Mouse (Mus musculus) ES-E14 (cell line): ENCODE results near the gene Lonrf2. TPM values are rescaled to one million over a fixed set of nuclear protein-coding genes. Genes with fewer than 3 reads are reported as not detected.

Source experiments
- DNase-seq: peaks from one replicate; pipeline ENCODE4 v3.0.0-alpha.2; 2013; ENCODE audit warnings: low read depth, low spot score
- H3K27ac ChIP-seq: 2 replicates; pipeline ENCODE4 v1.5.1; 2012; ENCODE audit warnings: low read depth, mild to moderate bottlenecking, low read length, moderate library complexity, mixed read lengths; ENCODE audit not compliant: poor library complexity, insufficient read depth, severe bottlenecking
- H3K36me3 ChIP-seq: 2 replicates; pipeline ENCODE4 v1.6.1; 2012; ENCODE audit warnings: mild to moderate bottlenecking, low read length, moderate library complexity, mixed read lengths; ENCODE audit not compliant: control insufficient read depth, poor library complexity, insufficient read depth, severe bottlenecking
- H3K4me1 ChIP-seq, 2 experiments: fragments of 150-350 bp in 1 of 2; sonication (generic) in 1 of 2; 2 replicates each; pipeline ENCODE4 v1.6.1; 2012; ENCODE audit warnings: low read length in 2 of 2, mild to moderate bottlenecking in 1 of 2, mixed read lengths in 1 of 2; ENCODE audit not compliant: control insufficient read depth in 2 of 2, insufficient read depth in 2 of 2, poor library complexity in 1 of 2
- H3K4me3 ChIP-seq, 2 experiments: fragments of 150-350 bp in 1 of 2; sonication (generic) in 1 of 2; 2 replicates each; pipeline ENCODE4 v1.5.1; 2012; ENCODE audit warnings: low read length in 2 of 2, low read depth in 1 of 2, mild to moderate bottlenecking in 1 of 2, mixed read lengths in 1 of 2; ENCODE audit not compliant: insufficient read depth in 1 of 2, poor library complexity in 1 of 2, severe bottlenecking in 1 of 2
- H3K9ac ChIP-seq: 2 replicates; pipeline ENCODE4 v1.6.1; 2012; ENCODE audit warnings: low read depth, mild to moderate bottlenecking, low read length, mixed read lengths; ENCODE audit not compliant: poor library complexity, insufficient read depth, severe bottlenecking
- H3K9me3 ChIP-seq: fragments of 150-350 bp; sonication (generic); 2 replicates; pipeline ENCODE4 v1.6.1; 2012; ENCODE audit warnings: low read depth, mild to moderate bottlenecking, low read length; ENCODE audit not compliant: control insufficient read depth, insufficient read depth
- CHD2 ChIP-seq: IDR thresholded peaks from 2 replicates; pipeline ENCODE4 v1.6.1; 2014; ENCODE audit warnings: mild to moderate bottlenecking, low read depth, low read length, inconsistent platforms
- HCFC1 ChIP-seq: IDR thresholded peaks from 2 replicates; pipeline ENCODE4 v1.6.1; 2012; ENCODE audit warnings: low read length, inconsistent platforms, borderline replicate concordance; ENCODE audit not compliant: insufficient read depth
- MAFK ChIP-seq: IDR thresholded peaks from 2 replicates; pipeline ENCODE4 v1.6.1; 2014; ENCODE audit warnings: mild to moderate bottlenecking, low read depth, low read length, inconsistent platforms; ENCODE audit not compliant: insufficient read depth
- ZC3H11A ChIP-seq: IDR thresholded peaks from 2 replicates; pipeline ENCODE4 v1.6.1; 2012; ENCODE audit warnings: low read depth, mild to moderate bottlenecking, inconsistent platforms, low read length, borderline replicate concordance
- ZNF384 ChIP-seq: IDR thresholded peaks from 2 replicates; pipeline ENCODE4 v1.6.1; 2012; ENCODE audit warnings: low read depth, low read length, inconsistent platforms
- in situ Hi-C, 2 experiments: fragments of 600-800 bp; cut with MboI; formaldehyde crosslinking; loops; one replicate each; pipeline ENCODE4 v1.15.1; 2025; ENCODE audit warnings: low sequenced_read_pairs in 2 of 2, inconsistent platforms in 1 of 2; ENCODE audit not compliant: unreplicated experiment in 2 of 2
- total RNA-seq: library from RNA; depleted of rRNA; stranded (reverse); fragments of 300-350 nt; gene quantifications from 2 replicates; pipeline ENCODE4 v1.2.3, GENCODE M21; 2012

Gene Lonrf2
- total RNA-seq, 1 experiment = 1.5 TPM

- no peak overlapping the region for H3K27ac ChIP-seq
- no peaks in the 10 kb centered on the region for H3K9me3 ChIP-seq
- in situ Hi-C loops = loop anchor here in 1 of 2 experiments (10.0 kb wide), 1 partner anchor 69 kb away; the partner anchor contains the start of gene Nms
- H3K4me3 ChIP-seq = no peak overlapping the region
- peaks cover 0 to 13% of the 10 kb centered on the region in 2 experiments; a peak in 1 of 4 replicates for H3K4me1 ChIP-seq
- TF ChIP-seq HCFC1 (no peak), ZNF384 (no peak), CHD2 (no peak), ZC3H11A (no peak), MAFK (no peak)
- H3K36me3 ChIP-seq = peaks cover 8% of the 10 kb centered on the region; the same call in 1 of the 2 replicates
- H3K9ac ChIP-seq = no peak overlapping the region
- no peak for DNase-seq
Observed at GRCm38 (mm10) chr1:38866242-38866641, 29.7 kb upstream of the Lonrf2 start.

- TF ChIP-seq CHD2 = no peak
- TF ChIP-seq MAFK = no peak
- TF ChIP-seq ZNF384 = no peak
- no peak overlapping the region for H3K4me3 ChIP-seq
- no peak overlapping the region for H3K27ac ChIP-seq
- no peak overlapping the region for H3K9ac ChIP-seq
- no peaks in the 10 kb centered on the region for H3K9me3 ChIP-seq
- H3K4me1 ChIP-seq = peaks cover 0 to 8% of the 10 kb centered on the region in 2 experiments; a peak in 1 of 4 replicates
- in situ Hi-C loops = loop anchor here in 1 of 2 experiments (10.0 kb wide), 1 partner anchor 70 kb away; the partner anchor contains the start of gene Nms
- DNase-seq = no peak
- peaks cover 8% of the 10 kb centered on the region; the same call in 1 of the 2 replicates for H3K36me3 ChIP-seq
Observed at GRCm38 (mm10) chr1:38864341-38864740, 27.8 kb upstream of the Lonrf2 start.

- TF ChIP-seq ZC3H11A (no peak), MAFK (no peak), HCFC1 (no peak), ZNF384 (no peak), CHD2 (no peak)
- Histone ChIP-seq H3K9ac (no peak overlapping the region), H3K9me3 (no peaks in the 10 kb centered on the region), H3K27ac (no peak overlapping the region), H3K4me1 (no peaks in the 10 kb centered on the region), H3K36me3 (peaks cover 6% of the 10 kb centered on the region; the same call in 1 of the 2 replicates), H3K4me3 (no peak overlapping the region)
- peak; percentile 33 for DNase-seq
- in situ Hi-C loops = loop anchor here in 1 of 2 experiments (10.0 kb wide), 1 partner anchor 73 kb away; the partner anchor contains the start of gene Nms
Observed at GRCm38 (mm10) chr1:38862213-38862612, 25.7 kb upstream of the Lonrf2 start.

- H3K9me3 ChIP-seq = no peaks in the 10 kb centered on the region
Observed at GRCm38 (mm10) chr1:38860867-38861524, 24.5 kb upstream of the Lonrf2 start.

More at GRCm38 (mm10) chr1:38860867-38861524, 24.5 kb upstream of the Lonrf2 start:
- Histone ChIP-seq H3K4me3 (no peak overlapping the region), H3K27ac (no peak overlapping the region), H3K36me3 (peaks cover 2% of the 10 kb centered on the region; the same call in 1 of the 2 replicates), H3K9ac (no peak overlapping the region), H3K4me1 (no peaks in the 10 kb centered on the region)
- no peak for DNase-seq
- TF ChIP-seq ZC3H11A = no peak
- no peak for TF ChIP-seq MAFK
- no peak for TF ChIP-seq ZNF384
- no peak for TF ChIP-seq HCFC1
- no peak for TF ChIP-seq CHD2
- in situ Hi-C loops = loop anchor here in 1 of 2 experiments (10.0 kb wide), 1 partner anchor 74 kb away; the partner anchor contains the start of gene Nms
